Mouse (Mus musculus) heart, postnatal 0 days (tissue): Measurements from ENCODE around the gene Chst5. TPM values are rescaled to one million over a fixed set of nuclear protein-coding genes. Genes with fewer than 3 reads are reported as not detected.
"Not testable (repeated sequence)": the region's sequence is repeated elsewhere in the genome, so short reads cannot be mapped to it uniquely, and the experiment has no call there.

Experiments used
- ATAC-seq: fragments of 200-750 bp; cut with Nextera tagmentation; 2 replicates; pipeline ENCODE4 v1.8.0; 2017; ENCODE audit warnings: low read depth, moderate number of reproducible peaks, moderate library complexity; ENCODE audit not compliant: insufficient read depth
- DNase-seq: peaks from one replicate; pipeline ENCODE4 v3.0.0-alpha.2; 2016; ENCODE audit warnings: low spot score
- H3K27ac ChIP-seq: fragments of 300-500 bp; sonication (generic); 2 replicates; pipeline ENCODE4 v1.5.1; 2014; ENCODE audit warnings: low read depth, mild to moderate bottlenecking
- H3K27me3 ChIP-seq: fragments of 300-500 bp; sonication (generic); 2 replicates; pipeline ENCODE4 v1.6.1; 2014; ENCODE audit warnings: low read length, mixed read lengths; ENCODE audit not compliant: control insufficient read depth, insufficient read depth
- H3K36me3 ChIP-seq: fragments of 300-500 bp; sonication (generic); replicated peaks from 2 replicates; pipeline ENCODE4 v1.6.1; 2014; ENCODE audit warnings: low read length, mixed read lengths; ENCODE audit not compliant: control insufficient read depth, insufficient read depth
- H3K4me1 ChIP-seq: fragments of 300-500 bp; sonication (generic); 2 replicates; pipeline ENCODE4 v1.6.1; 2014; ENCODE audit warnings: antibody characterized with exemption; ENCODE audit not compliant: control insufficient read depth, insufficient read depth
- H3K4me2 ChIP-seq: fragments of 300-500 bp; sonication (generic); 2 replicates; pipeline ENCODE4 v1.6.1; 2014; ENCODE audit warnings: low read depth, mild to moderate bottlenecking, low read length, moderate library complexity
- H3K4me3 ChIP-seq: fragments of 300-500 bp; sonication (generic); 2 replicates; pipeline ENCODE4 v1.5.1; 2014; ENCODE audit warnings: low read depth, low read length
- H3K9ac ChIP-seq: fragments of 300-500 bp; sonication (generic); replicated peaks from 2 replicates; pipeline ENCODE4 v1.6.1; 2014; ENCODE audit warnings: low read depth, low read length, mixed read lengths
- H3K9me3 ChIP-seq: fragments of 300-500 bp; sonication (generic); replicated peaks from 2 replicates; pipeline ENCODE4 v1.6.1; 2016; ENCODE audit warnings: low read length; ENCODE audit not compliant: control insufficient read depth
- CTCF ChIP-seq: IDR thresholded peaks from 2 replicates; pipeline ENCODE4 v1.5.1; 2016; ENCODE audit warnings: antibody characterized with exemption, control low read depth, low read depth
- EP300 ChIP-seq: IDR thresholded peaks from 2 replicates; pipeline ENCODE4 v1.6.1; 2016; ENCODE audit warnings: antibody characterized with exemption, low read depth
- WGBS: fragments of 180-500 bp; shearing (Covaris S2); extraction: QIAGEN DNeasy Blood & Tissue Kit; methylation state at CpG from one replicate; pipeline ENCODE4 v1.1.7; 2014; 5-methylcytosine and 5-hydroxymethylcytosine counted together
- polyA plus RNA-seq: library from polyadenylated mRNA; unstranded; fragments of >200 nt; fragmentation: Nextera tagmentation; extraction: Ambion mirVana; gene quantifications from 2 replicates; pipeline ENCODE4 v1.2.1, GENCODE M21; 2015
- total RNA-seq: library from RNA; depleted of rRNA; stranded (reverse); fragments of >200 nt; gene quantifications from 2 replicates; pipeline ENCODE4 v1.2.3, GENCODE M21; 2014; ENCODE audit warnings: low replicate concordance

Gene Chst5
- total and polyA plus RNA-seq, 2 experiments from 2014 or later, result not detected

DNA sequence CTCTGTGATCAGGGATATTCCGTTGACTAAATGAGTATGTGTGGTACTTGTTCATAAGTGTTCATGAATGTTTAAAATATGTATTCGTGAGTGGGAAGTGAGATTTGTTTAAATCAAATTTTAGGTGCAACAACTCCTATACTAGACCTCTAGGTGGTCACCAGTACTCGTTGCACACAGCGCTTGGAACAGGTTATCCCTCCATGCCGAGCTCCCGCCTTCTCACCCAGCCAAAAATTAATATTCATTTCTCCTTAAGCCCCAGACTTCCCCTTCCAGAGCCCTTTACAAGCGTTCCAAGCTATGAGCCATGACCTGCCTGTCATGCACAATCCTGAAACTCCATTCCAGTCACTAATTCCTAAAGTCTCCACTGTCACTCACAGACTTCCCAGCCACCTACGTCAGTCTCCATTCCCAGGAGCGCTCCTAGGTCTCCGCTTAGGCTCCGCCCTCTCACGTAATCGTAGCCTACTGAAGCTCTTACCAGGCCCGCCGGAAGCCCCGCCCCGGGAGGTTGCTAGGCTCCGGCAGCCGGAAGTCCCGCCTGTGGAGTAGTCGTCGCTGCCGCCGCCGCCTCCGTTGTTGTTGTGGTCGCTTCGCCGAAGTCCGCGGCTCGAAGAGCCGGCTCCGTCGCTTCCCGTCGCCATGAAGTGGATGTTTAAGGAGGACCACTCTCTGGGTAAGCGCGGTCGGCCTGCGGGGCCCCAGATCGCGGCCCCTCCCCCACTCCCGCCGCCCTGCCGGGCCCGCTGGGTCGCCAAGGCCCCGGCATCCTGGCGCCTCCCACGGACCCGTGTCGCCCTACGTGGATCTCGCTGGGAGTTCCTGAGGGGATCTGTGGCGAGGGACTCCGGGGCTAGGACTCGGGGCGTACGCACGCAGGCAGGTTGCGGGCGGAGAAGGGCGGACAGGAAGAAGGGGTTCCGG, 30.2 kb upstream of the Chst5 start, which contains the start of gene Gabarapl2:
TSS of gene Gabarapl2 (plus strand) at position 533 of the 930 bp plus-strand sequence.
- peak within 1 kb of the TSS; percentile 82 for H3K27ac ChIP-seq
- peak within 1 kb of the TSS; percentile 64 for H3K9ac ChIP-seq
- H3K4me2 ChIP-seq, result peak within 1 kb of the TSS; percentile 83
- WGBS, result under 1% methylated on average over 64 of the region's 65 CpGs
- H3K27me3 ChIP-seq, result no peaks in the 10 kb centered on the region
- no peaks in the 10 kb centered on the region for H3K9me3 ChIP-seq
- ATAC-seq, result peak; percentile 99
- H3K36me3 ChIP-seq, result peaks cover 12% of the 10 kb centered on the region
- TF ChIP-seq EP300, result no peak
- no peak for TF ChIP-seq CTCF
- peak; percentile 99 for DNase-seq
- peaks cover 14% of the 10 kb centered on the region for H3K4me1 ChIP-seq
- H3K4me3 ChIP-seq, result peak within 1 kb of the TSS; percentile 73

DNA sequence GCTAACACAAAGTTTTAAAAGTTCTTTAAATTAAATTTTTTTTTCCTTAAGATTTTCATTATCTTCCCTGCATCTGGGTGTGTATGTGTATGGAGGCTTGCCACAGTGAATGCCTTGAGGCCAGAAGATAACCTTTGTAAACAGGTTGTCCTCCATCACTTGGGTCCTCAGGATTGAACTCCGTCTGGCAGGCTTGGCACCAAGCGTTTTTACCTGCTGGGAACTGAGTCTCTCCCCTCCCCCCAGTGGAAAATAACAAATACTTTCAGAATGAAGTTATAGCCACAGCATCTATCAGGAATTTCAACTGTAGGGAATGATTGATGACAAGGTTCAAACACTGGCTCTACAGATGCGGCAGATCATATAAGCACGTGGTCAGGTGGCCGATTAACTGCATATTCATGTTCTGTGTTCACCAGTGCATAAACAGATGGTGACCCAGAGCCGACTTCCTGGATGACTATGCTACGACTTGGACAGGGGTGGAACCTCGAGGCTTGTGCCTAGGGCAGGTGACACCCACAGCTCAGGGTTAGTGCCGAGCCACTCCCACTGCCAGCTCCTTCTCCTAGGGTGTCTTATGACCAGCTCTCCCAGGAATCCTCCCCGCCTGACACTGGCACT, 29.4 kb upstream of the Chst5 start:
- ATAC-seq, result peak; percentile 49
- H3K9me3 ChIP-seq, result no peaks in the 10 kb centered on the region
- peak; percentile 29 for DNase-seq
- WGBS, result 5% methylated on average over 10 of the region's 10 CpGs
- no peaks in the 10 kb centered on the region for H3K27me3 ChIP-seq
- H3K4me1 ChIP-seq, result peaks cover 14% of the 10 kb centered on the region
- H3K9ac ChIP-seq, result 0 out of 2 replicates have a peak overlapping the region, but pooled peaks have one; percentile 45
- H3K4me3 ChIP-seq, result peak overlapping the region; percentile 73
- peak overlapping the region; percentile 83 for H3K4me2 ChIP-seq
- peaks cover 11% of the 10 kb centered on the region for H3K36me3 ChIP-seq
- H3K27ac ChIP-seq, result peak overlapping the region; percentile 82
- TF ChIP-seq CTCF (no peak), EP300 (no peak)

DNA sequence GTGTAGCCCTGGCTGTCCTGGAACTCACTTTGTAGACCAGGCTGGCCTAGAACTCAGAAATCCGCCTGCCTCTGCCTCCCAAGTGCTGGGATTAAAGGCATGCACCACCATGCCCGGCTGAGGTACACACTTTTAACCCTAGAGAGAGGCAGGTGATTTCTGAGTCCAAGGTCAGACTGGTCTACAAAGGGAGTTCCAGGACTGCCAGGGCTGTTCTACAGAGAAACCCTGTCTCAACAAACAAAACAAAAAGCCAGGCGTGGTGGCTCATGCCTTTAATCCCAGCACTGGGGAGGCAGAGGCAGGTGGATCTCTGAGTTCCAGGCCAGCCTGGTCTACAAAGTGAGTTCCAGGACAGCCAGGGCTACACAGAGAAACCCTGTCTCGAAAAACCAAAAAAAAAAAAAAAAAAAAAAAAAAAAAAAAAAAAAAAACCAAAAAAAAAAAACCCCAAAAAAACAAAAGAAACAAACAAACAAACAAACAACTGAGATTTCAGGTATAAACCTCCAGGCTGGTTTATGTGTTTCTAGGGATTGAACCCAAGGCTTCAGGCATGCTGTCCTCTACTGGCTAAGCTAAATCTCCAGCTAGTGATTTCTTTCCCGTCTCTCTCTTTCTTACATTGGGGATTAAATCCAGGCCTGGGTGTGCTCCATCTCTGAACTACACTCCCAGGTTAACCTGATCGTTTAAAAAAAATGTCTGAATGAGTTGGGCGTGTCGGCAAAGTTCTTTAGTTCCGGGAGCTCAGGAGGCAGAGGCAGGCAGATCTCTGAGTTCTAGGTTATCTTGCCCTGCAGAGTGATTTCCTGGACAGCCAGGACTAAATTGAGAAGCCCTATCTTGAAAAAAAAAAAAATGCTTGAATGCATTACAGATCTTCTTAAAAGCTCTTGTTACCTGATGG, 28.1 kb upstream of the Chst5 start:
- not testable (repeated sequence) for DNase-seq, H3K4me3 ChIP-seq, H3K9me3 ChIP-seq, H3K4me2 ChIP-seq, H3K27me3 ChIP-seq, H3K36me3 ChIP-seq, H3K27ac ChIP-seq, H3K9ac ChIP-seq, ATAC-seq
- WGBS, result 85% methylated on average over 8 of the region's 9 CpGs
- peaks cover 14% of the 10 kb centered on the region for H3K4me1 ChIP-seq

DNA sequence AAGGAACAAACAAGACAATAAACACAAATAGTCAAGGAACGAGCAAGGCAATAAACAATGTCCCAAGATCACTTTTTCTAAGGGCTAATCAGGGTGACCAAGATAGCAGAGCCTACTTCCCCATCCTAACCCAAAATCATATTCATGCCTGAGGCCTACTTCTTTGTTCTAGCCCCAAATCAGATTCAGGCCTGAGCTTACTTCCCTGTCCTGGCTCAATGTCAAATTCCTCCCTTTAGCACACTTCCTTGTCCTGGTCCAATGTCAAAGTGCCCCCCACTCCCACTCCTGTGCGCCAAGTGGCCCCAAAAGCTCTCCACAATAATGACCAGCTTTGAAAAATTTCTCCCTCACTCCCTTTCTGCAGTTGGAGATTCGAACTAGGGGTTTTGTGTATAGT, 26.9 kb upstream of the Chst5 start:
- no peaks in the 10 kb centered on the region for H3K27me3 ChIP-seq
- WGBS, result 69% methylated on average over 3 of the region's 3 CpGs
- H3K36me3 ChIP-seq, result no peaks in the 10 kb centered on the region
- DNase-seq (no peak), ATAC-seq (no peak)
- H3K4me1 ChIP-seq, result peaks cover 14% of the 10 kb centered on the region
- H3K4me3 ChIP-seq, result no peak overlapping the region
- no peak overlapping the region for H3K27ac ChIP-seq
- H3K9ac ChIP-seq, result no peak overlapping the region
- TF ChIP-seq CTCF, result no peak
- no peak for TF ChIP-seq EP300
- H3K9me3 ChIP-seq, result no peaks in the 10 kb centered on the region
- H3K4me2 ChIP-seq, result no peak overlapping the region

DNA sequence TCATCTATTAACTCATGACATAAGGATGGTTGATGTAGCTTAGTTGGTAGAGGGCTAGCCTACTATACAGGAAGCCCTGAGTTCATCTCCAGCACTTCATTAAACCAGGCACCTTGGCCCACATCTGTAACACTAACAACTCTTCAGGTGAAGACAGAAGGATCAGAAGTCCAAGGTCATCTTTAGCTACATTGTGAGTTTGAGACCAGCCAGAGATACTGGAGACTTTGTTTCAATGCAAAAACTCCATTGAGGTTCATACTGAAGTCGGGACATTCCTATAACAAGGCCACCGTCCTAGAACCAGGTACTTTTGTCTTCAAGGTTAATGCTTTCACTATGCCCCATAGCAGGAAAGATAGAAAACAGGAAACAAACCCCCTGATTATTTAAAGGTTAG, 24.0 kb upstream of the Chst5 start:
- TF ChIP-seq CTCF (no peak), EP300 (no peak)
- Histone ChIP-seq H3K27me3 (no peaks in the 10 kb centered on the region), H3K4me3 (no peak overlapping the region), H3K36me3 (no peaks in the 10 kb centered on the region), H3K4me1 (no peaks in the 10 kb centered on the region), H3K27ac (no peak overlapping the region), H3K9ac (no peak overlapping the region), H3K4me2 (no peak overlapping the region), H3K9me3 (no peaks in the 10 kb centered on the region)
- 83% methylated on average over 2 of the region's 2 CpGs for WGBS
- ATAC-seq (no peak), DNase-seq (no peak)
